Mouse (Mus musculus) kidney, embryonic 15.5 days (tissue): ENCODE results near the gene Kcnj1. TPM values are rescaled to one million over a fixed set of nuclear protein-coding genes. Genes with fewer than 3 reads are reported as not detected.
A peak's percentile ranks its signal among the peaks of the same experiment; 100 is the strongest.

Experiments used
- ATAC-seq: fragments of 200-750 bp; cut with Nextera tagmentation; replicated peaks from 2 replicates; pipeline ENCODE4 v1.8.0; 2017; ENCODE audit warnings: moderate TSS enrichment; ENCODE audit not compliant: low FRiP score
- H3K27ac ChIP-seq: fragments of 300-500 bp; sonication (generic); 2 replicates; pipeline ENCODE4 v1.5.1; 2015; ENCODE audit warnings: mild to moderate bottlenecking, inconsistent platforms
- H3K27me3 ChIP-seq: fragments of 300-500 bp; sonication (generic); 2 replicates; pipeline ENCODE4 v1.6.1; 2015; ENCODE audit warnings: inconsistent platforms
- H3K36me3 ChIP-seq: fragments of 300-500 bp; sonication (generic); 2 replicates; pipeline ENCODE4 v1.6.1; 2015; ENCODE audit warnings: inconsistent platforms
- H3K4me1 ChIP-seq: fragments of 300-500 bp; sonication (generic); 2 replicates; pipeline ENCODE4 v1.6.1; 2015; ENCODE audit warnings: inconsistent platforms
- H3K4me2 ChIP-seq: fragments of 300-500 bp; sonication (generic); 2 replicates; pipeline ENCODE4 v1.6.1; 2015; ENCODE audit warnings: moderate library complexity, mild to moderate bottlenecking, inconsistent platforms
- H3K4me3 ChIP-seq: fragments of 300-500 bp; sonication (generic); replicated peaks from 2 replicates; pipeline ENCODE4 v1.5.1; 2015; ENCODE audit warnings: mild to moderate bottlenecking, inconsistent platforms
- H3K9ac ChIP-seq: fragments of 300-500 bp; sonication (generic); 2 replicates; pipeline ENCODE4 v1.6.1; 2015; ENCODE audit warnings: mild to moderate bottlenecking, inconsistent platforms
- H3K9me3 ChIP-seq: fragments of 300-500 bp; sonication (generic); replicated peaks from 2 replicates; pipeline ENCODE4 v1.6.1; 2016; ENCODE audit warnings: inconsistent platforms
- WGBS: fragments of 180-500 bp; shearing (Covaris S2); methylation state at CpG from one replicate; pipeline ENCODE4 v1.1.7; 2015; ENCODE audit warnings: mixed read lengths; 5-methylcytosine and 5-hydroxymethylcytosine counted together
- polyA plus RNA-seq: library from polyadenylated mRNA; unstranded; fragments of >200 nt; fragmentation: Nextera tagmentation; extraction: Ambion mirVana; gene quantifications from 2 replicates; pipeline ENCODE4 v1.2.1, GENCODE M21; 2015

The Kcnj1 gene
- polyA plus RNA-seq, 1 experiment from 2014 or later = 9.0 TPM

DNA sequence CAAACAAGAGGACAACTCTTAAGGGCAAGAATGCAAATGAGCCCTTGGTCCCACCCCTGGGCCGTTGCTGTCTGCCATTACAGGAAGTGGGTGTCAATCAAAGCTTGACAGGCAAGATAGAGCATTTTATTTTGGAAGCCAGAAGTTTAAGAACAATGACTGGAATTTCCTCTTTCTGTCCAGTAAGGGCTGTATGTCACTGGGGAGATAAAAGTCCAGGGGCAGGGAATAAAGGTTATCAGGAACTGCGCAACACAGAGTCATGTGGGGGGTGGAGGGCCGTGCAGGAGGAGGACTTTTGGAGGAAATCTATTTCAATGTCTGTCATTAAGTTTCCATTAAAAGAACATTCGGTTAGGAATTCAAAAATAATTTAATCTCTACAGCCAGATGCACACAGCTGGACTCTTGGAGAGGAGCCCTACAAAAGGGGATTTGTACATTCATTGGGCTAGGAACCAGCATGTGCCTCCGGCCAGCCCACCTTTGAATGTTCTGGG lies 28.4 kb downstream of the Kcnj1 start:
- H3K27ac ChIP-seq = peak overlapping the region; percentile 84
- no peak overlapping the region for H3K4me3 ChIP-seq
- no peaks in the 10 kb centered on the region for H3K9me3 ChIP-seq
- ATAC-seq = peak; percentile 73
- no peaks in the 10 kb centered on the region for H3K36me3 ChIP-seq
- H3K9ac ChIP-seq = no peak overlapping the region
- peaks cover 23% of the 10 kb centered on the region for H3K4me1 ChIP-seq
- WGBS = 40% methylated on average over 5 of the region's 5 CpGs
- no peaks in the 10 kb centered on the region for H3K27me3 ChIP-seq
- no peak overlapping the region for H3K4me2 ChIP-seq

DNA sequence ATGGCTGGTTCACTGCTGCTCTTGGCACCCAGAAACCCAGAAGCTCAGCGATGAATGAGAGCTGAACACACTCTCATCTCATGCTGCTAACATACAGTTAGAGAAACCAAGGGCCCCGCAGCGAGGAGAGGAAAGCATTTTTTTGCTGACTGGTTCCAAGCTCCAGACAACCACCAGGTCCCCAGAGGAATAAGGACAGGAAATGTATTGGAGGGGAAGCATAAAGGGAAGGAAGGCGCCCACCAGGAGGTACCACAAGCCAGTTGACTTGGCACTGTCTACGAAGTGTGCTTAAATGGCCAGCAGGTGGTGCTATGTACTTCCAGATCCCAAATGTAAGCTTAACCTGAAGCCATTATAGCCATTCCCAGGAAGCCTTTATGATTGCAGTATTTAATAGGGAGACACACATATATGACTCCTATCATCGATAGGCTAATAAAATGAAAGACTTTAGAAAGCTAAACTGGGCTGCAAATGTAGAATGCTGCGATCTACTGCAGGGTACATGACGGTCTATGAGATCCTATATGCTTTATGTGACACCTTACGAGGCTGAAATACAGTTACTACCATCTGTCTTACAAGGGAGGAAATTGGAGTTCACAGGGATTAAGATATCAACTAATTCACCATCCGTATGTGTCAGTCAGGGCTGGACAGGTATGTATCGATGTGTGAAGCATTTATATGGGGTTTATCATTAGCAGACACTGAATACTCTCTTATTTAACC lies 33.1 kb downstream of the Kcnj1 start:
- no peak overlapping the region for H3K4me3 ChIP-seq
- peak; percentile 52; the same call in 1 of the 2 replicates for ATAC-seq
- WGBS = 33% methylated on average over 11 of the region's 11 CpGs

DNA sequence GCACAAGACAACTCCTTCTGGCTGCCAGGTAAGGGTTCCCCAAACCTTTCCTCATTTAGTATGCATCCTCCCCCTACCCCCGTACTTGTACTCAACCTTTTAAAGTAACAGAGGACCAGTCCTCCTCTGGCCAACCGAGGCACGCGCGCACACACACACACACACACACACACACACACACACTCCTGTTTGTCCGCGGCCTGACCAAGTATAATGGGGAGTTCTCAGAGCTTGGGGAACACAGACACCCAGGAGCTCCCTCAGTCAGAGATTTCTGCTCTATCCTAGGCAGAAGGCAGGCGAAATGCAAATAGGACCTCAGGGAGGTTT lies 36.4 kb downstream of the Kcnj1 start:
- 9% methylated on average over 8 of the region's 8 CpGs for WGBS
- peak overlapping the region; percentile 87 for H3K27ac ChIP-seq
- peak; percentile 30 for ATAC-seq

More for the DNA sequence above, 33.1 kb downstream of the Kcnj1 start:
- Histone ChIP-seq H3K4me2 (no peak overlapping the region), H3K4me1 (peaks cover 37% of the 10 kb centered on the region), H3K9ac (no peak overlapping the region), H3K27ac (no peak overlapping the region), H3K9me3 (no peaks in the 10 kb centered on the region), H3K27me3 (peaks cover 3% of the 10 kb centered on the region; the same call in 1 of the 2 replicates), H3K36me3 (no peaks in the 10 kb centered on the region)

DNA sequence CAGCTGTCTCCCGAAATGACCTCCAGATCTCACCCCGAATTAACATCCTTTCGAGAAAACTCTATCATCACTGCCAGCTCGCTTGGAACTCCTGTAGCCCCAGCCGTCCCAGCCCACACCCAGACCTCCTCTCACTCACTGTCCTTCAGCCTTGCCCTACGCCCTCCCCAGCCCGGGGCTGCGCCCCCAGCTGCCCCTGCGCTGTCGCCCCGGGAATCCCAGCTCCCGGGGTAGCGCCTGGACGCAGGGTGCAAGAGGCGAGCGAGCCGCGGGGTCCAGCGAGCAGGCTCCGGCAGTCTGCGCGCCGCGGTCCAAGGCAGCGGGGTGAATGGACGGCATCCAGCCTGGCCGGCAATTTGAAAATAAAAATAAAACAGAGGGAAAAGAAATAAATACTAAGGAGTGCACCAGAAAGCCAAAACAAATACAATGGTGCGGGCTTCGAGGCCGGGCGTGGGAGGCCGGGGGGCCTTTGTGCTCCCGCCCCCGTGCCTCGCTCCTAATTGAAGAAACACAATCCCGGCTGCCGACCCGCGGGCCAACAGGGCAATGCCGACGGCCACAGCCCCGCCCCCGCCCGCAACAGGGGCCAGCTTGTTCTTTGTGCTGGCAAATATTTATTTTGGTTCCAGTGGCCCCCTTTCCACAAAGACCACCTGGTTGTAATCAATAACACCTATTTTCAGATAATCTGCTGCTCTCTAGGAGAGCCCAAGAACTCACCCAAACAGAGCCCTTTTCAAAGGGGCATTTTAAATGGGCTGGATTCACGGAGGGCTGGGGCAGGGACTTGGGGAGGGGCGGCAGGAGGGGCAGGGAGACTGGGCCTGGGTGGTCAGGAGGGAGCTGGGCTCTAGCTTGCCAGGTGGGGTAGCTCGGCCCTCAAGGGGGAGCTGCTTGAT lies 37.0 kb downstream of the Kcnj1 start:
- H3K27me3 ChIP-seq = peaks cover 3% of the 10 kb centered on the region; the same call in 1 of the 2 replicates
- H3K4me1 ChIP-seq = peaks cover 27% of the 10 kb centered on the region
- H3K27ac ChIP-seq = peak overlapping the region; percentile 87
- H3K4me3 ChIP-seq = peak overlapping the region; percentile 51
- no peaks in the 10 kb centered on the region for H3K9me3 ChIP-seq
- peak overlapping the region; percentile 53 for H3K9ac ChIP-seq
- H3K36me3 ChIP-seq = no peaks in the 10 kb centered on the region
- peak; percentile 82 for ATAC-seq
- peak overlapping the region; percentile 95 for H3K4me2 ChIP-seq
- WGBS = 2% methylated on average over 47 of the region's 47 CpGs

More for the DNA sequence above, 36.4 kb downstream of the Kcnj1 start:
- Histone ChIP-seq H3K4me1 (peaks cover 27% of the 10 kb centered on the region), H3K9ac (peak overlapping the region; percentile 53), H3K4me3 (peak overlapping the region; percentile 51), H3K9me3 (no peaks in the 10 kb centered on the region), H3K4me2 (peak overlapping the region; percentile 95), H3K27me3 (peaks cover 3% of the 10 kb centered on the region; the same call in 1 of the 2 replicates), H3K36me3 (no peaks in the 10 kb centered on the region)

DNA sequence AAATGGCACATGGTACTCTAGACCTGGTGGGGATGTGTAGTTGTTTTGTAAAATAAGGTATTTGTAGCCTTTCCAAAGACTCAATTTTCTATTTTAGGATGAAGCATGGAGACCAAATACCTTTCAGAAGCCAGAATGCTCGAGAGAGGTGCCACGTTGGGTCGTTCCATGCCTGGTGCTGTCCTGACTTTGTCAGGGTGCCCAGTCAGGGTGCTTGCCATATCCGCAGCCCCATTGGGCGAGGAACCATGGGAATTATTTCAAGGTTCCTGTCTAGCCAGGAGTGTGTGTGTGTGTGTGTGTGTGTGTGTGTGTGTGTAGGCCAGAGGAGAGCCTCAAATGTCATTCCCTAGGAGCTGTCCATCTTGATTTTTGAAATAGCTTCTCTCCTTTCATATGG lies 38.4 kb downstream of the Kcnj1 start:
- H3K4me3 ChIP-seq = no peak overlapping the region
- H3K36me3 ChIP-seq = no peaks in the 10 kb centered on the region
- no peak overlapping the region for H3K4me2 ChIP-seq
- no peak overlapping the region for H3K9ac ChIP-seq
- 95% methylated on average over 5 of the region's 5 CpGs for WGBS
- H3K9me3 ChIP-seq = no peaks in the 10 kb centered on the region
- H3K27me3 ChIP-seq = peaks cover 3% of the 10 kb centered on the region; the same call in 1 of the 2 replicates
- ATAC-seq = no peak
- peak overlapping the region; percentile 87; the same call in 1 of the 2 replicates for H3K27ac ChIP-seq
- peaks cover 20% of the 10 kb centered on the region for H3K4me1 ChIP-seq

DNA sequence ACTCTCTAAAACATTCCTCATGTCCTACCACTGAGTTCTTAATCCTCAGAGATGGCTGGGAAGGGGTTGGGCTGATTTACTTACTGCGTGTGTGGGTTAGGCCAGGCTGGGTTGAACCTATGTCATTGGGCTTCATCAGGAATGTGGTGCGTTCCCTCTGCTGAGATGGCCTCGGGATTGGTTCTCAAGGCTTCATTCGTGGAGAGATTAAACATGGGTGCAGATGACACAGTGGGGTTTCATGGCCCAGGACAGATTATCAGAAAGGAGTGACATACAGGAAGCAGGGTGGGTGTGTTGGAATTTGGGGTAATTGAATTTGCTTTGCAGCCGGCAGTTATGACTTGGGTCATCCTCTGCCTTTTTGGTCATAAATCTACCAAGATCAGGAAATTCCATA lies 39.2 kb downstream of the Kcnj1 start:
- Histone ChIP-seq H3K27me3 (peaks cover 3% of the 10 kb centered on the region; the same call in 1 of the 2 replicates), H3K9ac (no peak overlapping the region), H3K27ac (no peak overlapping the region), H3K36me3 (no peaks in the 10 kb centered on the region), H3K4me1 (peaks cover 17% of the 10 kb centered on the region), H3K9me3 (no peaks in the 10 kb centered on the region), H3K4me3 (no peak overlapping the region), H3K4me2 (no peak overlapping the region)
- peak; percentile 35; the same call in 1 of the 2 replicates for ATAC-seq
- WGBS = 65% methylated on average over 5 of the region's 5 CpGs

DNA sequence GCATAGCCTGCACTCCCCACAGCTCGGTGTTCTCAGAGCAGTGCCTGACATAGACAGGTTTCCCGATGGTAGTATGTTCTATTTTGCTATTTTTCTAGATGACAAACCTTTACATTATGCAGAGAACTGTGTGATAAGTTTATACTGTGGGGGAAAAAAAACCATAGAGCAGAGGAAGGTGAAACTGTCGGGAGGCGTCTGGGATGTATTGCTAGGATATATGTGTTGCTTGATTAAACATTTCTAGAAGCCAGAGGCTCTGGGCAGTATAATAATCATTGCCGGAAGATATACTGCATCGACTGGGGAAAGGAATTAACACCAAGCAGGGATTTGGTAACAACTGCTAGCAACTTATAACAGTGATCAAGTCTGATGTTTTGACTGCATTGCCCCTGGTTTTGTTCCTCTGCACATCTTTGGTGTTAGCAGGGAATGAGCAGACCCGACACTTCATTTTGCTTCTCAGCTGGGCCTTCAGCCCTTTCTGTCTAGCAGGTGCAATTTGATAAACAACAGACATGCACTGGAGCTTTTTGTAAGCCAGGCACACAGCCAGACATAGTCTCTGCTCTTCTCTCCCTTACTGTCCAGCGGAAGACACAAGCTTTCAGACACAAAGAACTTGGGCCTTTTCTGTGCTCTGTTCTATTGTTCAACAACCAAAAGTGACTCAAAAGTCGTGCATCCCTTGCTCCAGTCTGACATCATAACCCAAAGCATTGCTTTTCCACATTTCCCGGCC lies 40.7 kb downstream of the Kcnj1 start:
- Histone ChIP-seq H3K27me3 (no peaks in the 10 kb centered on the region; the same call in 1 of the 2 replicates), H3K4me3 (no peak overlapping the region), H3K4me1 (peaks cover 23% of the 10 kb centered on the region), H3K9ac (no peak overlapping the region), H3K36me3 (no peaks in the 10 kb centered on the region), H3K27ac (no peak overlapping the region), H3K9me3 (no peaks in the 10 kb centered on the region), H3K4me2 (no peak overlapping the region)
- ATAC-seq = no peak
- WGBS = 71% methylated on average over 10 of the region's 10 CpGs

DNA sequence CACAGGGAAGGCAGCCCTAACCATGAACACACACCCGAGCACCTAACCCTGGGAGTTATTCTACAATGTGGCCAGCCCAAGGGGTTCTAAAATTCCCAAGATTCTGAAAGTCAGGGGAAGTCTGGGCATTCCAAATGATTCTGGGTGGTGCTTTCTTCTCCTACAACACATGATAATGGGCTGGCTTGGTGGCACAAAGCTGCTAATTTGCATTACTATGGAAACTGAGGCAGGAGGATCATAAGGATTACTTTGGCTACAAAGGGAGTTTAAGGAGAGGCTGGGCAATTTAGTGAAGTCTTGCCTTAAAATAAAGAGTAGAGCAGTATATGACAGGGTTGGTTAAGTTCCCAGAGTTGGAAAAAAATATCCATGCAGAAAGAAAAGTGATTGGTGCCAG lies 42.7 kb downstream of the Kcnj1 start:
- H3K27me3 ChIP-seq = no peaks in the 10 kb centered on the region
- H3K36me3 ChIP-seq = peaks cover 7% of the 10 kb centered on the region
- no peak for ATAC-seq
- no peak overlapping the region for H3K4me2 ChIP-seq
- H3K9ac ChIP-seq = no peak overlapping the region
- no peaks in the 10 kb centered on the region for H3K9me3 ChIP-seq
- peaks cover 6% of the 10 kb centered on the region; the same call in 1 of the 2 replicates for H3K4me1 ChIP-seq
- H3K4me3 ChIP-seq = no peak overlapping the region
- H3K27ac ChIP-seq = no peak overlapping the region
- WGBS = 66% methylated on average over 1 of the region's 1 CpGs

DNA sequence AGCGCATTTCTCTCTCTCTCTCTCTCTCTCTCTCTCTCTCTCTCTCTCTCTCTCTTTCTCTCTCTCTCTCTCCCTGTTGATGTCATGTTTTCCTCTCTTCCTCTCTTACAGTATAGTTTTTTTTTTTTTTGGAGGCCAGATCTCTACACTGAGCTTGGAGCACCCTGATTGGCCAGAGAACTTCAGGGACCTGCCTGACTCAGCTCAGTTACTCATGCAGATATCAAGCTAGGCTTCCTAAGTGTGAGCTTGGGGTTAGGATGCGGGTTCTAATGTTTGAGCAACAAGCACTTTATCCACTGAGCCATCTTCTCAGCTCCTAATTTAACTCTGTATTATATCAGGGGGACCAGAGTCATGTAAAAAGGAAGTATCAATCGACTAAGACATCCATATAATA lies 43.7 kb downstream of the Kcnj1 start:
- 92% methylated on average over 3 of the region's 3 CpGs for WGBS
- H3K36me3 ChIP-seq = peaks cover 7% of the 10 kb centered on the region
- H3K4me3 ChIP-seq = no peak overlapping the region
- no peak for ATAC-seq
- no peak overlapping the region for H3K4me2 ChIP-seq
- no peaks in the 10 kb centered on the region for H3K9me3 ChIP-seq
- H3K9ac ChIP-seq = no peak overlapping the region
- no peak overlapping the region for H3K27ac ChIP-seq
- H3K4me1 ChIP-seq = peaks cover 6% of the 10 kb centered on the region; the same call in 1 of the 2 replicates
- H3K27me3 ChIP-seq = no peaks in the 10 kb centered on the region

DNA sequence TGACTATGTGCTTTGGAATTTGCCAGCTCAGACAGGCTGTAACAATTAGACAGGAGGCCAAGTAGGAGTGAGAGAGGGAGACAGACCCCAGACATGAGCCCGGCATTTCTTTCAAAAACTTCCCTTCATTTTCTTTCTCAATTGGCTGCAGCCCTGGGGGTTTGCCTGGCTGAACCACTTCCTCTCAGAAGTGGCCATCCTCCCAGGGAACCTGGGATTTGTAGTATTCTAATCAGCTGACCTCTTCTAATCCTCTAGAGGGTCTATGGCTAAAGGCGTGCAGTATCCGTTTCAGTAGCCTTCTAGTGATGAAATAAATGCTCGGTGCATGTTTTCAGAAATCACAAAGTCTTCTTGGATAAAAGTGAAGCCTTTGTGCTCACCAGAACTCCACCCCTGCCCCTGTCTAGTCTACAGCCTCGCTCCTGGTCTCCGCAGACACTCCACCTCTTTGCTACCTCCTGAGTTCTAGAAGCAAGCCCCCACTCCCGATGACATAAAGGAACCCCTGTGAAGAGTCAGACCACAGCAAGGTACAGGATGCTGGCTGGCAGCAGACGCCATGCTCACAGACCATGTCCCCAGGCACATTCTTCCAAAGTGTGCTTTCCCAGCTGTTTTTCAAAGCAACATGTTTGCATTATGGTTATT lies 45.3 kb downstream of the Kcnj1 start:
- Histone ChIP-seq H3K9me3 (no peaks in the 10 kb centered on the region), H3K27ac (no peak overlapping the region), H3K27me3 (no peaks in the 10 kb centered on the region), H3K4me1 (peaks cover 6% of the 10 kb centered on the region; the same call in 1 of the 2 replicates), H3K36me3 (peaks cover 15% of the 10 kb centered on the region), H3K4me3 (no peak overlapping the region), H3K9ac (no peak overlapping the region), H3K4me2 (no peak overlapping the region)
- WGBS = 48% methylated on average over 8 of the region's 8 CpGs
- ATAC-seq = no peak

DNA sequence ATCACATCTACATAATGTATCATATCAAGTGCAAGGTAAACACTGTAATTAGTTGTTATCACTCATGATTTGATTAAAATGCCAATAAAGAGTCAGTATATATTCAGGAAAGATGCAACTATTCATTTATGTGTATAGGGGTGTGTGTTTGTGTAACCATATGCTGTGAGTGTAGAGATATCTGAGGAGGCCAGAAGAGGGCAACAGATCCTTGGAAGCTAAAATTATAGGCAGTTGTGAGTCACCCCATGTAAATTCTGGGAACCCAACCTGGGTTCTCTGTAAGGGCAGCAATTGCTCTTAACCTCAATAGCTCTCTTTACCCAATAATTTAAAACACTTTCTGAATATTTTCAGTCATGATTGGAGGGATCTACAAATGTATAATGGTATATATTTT lies 48.4 kb downstream of the Kcnj1 start:
- H3K9ac ChIP-seq = no peak overlapping the region
- H3K4me2 ChIP-seq = no peak overlapping the region
- H3K27me3 ChIP-seq = no peaks in the 10 kb centered on the region
- H3K36me3 ChIP-seq = peaks cover 28% of the 10 kb centered on the region
- H3K27ac ChIP-seq = no peak overlapping the region
- ATAC-seq = no peak
- H3K4me1 ChIP-seq = peaks cover 10% of the 10 kb centered on the region; the same call in 1 of the 2 replicates
- no peak overlapping the region for H3K4me3 ChIP-seq
- no peaks in the 10 kb centered on the region for H3K9me3 ChIP-seq
